Mouse (Mus musculus): ENCODE data around the gene Klhl35. TPM values are rescaled to one million over a fixed set of nuclear protein-coding genes. Genes with fewer than 3 reads are reported as not detected.

The Klhl35 gene
- total RNA-seq (2023): 1 to 10 TPM in 1 of 2 experiments, under 1 TPM in 1; 0.55 to 1.2 TPM

DNA sequence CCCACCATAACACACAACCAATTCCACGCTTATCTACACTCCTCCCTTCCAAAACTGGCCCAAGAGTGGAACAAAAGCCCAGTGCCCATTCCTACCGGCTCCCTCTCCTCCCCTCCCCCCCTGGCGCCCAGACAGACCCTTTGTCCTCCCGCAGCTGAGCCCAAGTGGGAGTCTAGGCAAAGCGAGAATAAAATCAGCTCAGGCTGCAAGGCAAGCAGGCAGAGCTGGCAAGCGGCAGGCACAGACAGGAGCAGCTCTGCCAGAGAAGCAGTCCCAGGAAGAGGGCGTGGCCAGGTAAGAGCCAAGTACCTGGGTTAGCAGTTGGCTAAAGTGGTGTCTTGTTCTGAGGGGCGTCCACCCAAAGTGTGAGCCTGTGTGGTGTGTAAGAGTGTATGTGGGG is at the start of gene Klhl35:
TSS of gene Klhl35 (plus strand) at position 194 of the 400 bp plus-strand sequence.

DNA sequence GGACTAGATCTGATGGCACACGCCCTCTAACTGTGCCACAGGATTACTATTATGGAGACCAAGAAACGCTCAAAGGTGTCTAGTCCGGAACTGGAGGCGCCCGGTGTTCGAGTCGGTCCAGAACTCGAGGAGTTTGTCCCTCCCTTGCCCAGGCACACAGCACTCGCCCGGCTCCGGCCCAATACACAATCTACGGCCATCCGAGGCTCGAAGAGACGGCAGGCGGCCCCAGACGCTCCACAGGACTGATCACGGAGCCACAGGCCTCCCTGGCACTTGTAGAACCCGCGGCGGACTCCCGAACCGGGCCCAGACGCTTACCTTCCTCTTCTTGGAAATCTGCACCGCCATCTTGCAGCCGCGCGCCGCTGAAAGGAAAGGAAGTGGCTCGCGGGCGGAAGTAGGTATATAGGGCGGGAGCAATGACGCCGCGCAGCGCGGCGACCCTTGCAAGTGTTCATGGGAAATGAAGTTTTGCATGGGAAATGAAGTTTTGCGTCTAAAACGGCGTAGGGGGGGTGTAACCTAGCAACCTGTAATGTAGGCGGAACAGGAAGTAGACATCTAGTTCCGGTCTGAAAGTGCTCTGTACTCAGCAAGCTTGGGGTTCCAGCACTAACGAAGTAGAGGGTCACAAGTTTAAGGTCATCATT is 17.6 kb downstream of the Klhl35 start, which contains the start of gene Rps3:
TSS of gene Rps3 (minus strand) at position 468 of the 653 bp plus-strand sequence.

Other genes with a start within 250 kb of the Klhl35 start
- gene Mogat2, start 227.4 kb upstream of the Klhl35 start, total RNA-seq (2023): not detected
- gene Map6, start 198.6 kb upstream of the Klhl35 start, total RNA-seq (2023): 1 to 10 TPM; 5.3 to 8.2 TPM
- 1 to 10 TPM in 1 of 2 experiments, not detected in 1; 1.4 TPM for gene Serpinh1, start 112.8 kb upstream of the Klhl35 start, total RNA-seq (2023)
- 10 to 100 TPM in 1 of 2 experiments, 1 to 10 TPM in 1; 8.5 to 15.9 TPM for gene Gdpd5, start 84.6 kb upstream of the Klhl35 start, total RNA-seq (2023)
- 100 to 1,000 TPM; 620 to 759 TPM for gene Rps3, start 17.7 kb downstream of the Klhl35 start, total RNA-seq (2023)
- 100 to 1,000 TPM; 216 to 227 TPM for gene Arrb1, start 69.5 kb downstream of the Klhl35 start, total RNA-seq (2023)
- 1 to 10 TPM; 6.4 to 7.5 TPM for gene Tpbgl, start 161.1 kb downstream of the Klhl35 start, total RNA-seq (2023)
- 10 to 100 TPM; 23.0 to 26.1 TPM for gene Slco2b1, start 245.3 kb downstream of the Klhl35 start, total RNA-seq (2023)

All from monocyte, adult 59 days (primary cell).